Mouse (Mus musculus) heart, postnatal 25 days (tissue): ENCODE data around the gene Cyp4b1. TPM values are rescaled to one million over a fixed set of nuclear protein-coding genes. Genes with fewer than 3 reads are reported as not detected.
"Not testable (repeated sequence)": the region's sequence is repeated elsewhere in the genome, so short reads cannot be mapped to it uniquely, and the experiment has no call there.

Source experiments
- DNase-seq: peaks from one replicate; pipeline ENCODE4 v3.0.0; 2022; ENCODE audit warnings: low spot score
- intact Hi-C: fragments of 180-260 bp; cut with DNase I; formaldehyde crosslinking; loops from one replicate; pipeline ENCODE4 v1.15.1; 2025
- total RNA-seq, 2 experiments: library from RNA; stranded (reverse); gene quantifications; 2 replicates each; pipeline ENCODE4 v1.2.3; 2021

Cyp4b1 gene
- 10 to 100 TPM; 22.8 to 27.9 TPM for total RNA-seq

DNA sequence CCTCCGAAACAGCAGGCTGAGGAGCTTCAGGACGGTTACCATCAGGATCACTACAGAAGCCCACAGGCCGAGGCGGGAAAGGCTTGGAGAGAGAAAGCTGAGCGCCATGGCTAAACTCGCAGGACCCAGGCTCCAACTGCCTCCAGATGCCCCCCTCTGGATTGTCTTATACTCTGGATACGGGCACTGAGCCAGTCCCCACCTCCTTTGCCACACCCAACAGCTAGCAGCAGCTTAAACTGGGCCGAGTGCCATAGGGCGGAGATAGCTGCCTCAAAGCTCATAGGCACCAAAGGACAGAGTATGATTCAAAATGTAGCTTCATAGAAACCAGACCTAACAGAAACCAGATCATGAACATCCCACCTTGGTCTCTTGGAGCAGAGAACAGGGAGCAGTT, at the start of gene Cyp4b1:
TSS of gene Cyp4b1 (minus strand) at position 144 of the 400 bp plus-strand sequence.
- intact Hi-C loops: loop anchor here (5.0 kb wide), 1 partner anchor 170 kb away; no protein-coding TSS in a partner anchor

DNA sequence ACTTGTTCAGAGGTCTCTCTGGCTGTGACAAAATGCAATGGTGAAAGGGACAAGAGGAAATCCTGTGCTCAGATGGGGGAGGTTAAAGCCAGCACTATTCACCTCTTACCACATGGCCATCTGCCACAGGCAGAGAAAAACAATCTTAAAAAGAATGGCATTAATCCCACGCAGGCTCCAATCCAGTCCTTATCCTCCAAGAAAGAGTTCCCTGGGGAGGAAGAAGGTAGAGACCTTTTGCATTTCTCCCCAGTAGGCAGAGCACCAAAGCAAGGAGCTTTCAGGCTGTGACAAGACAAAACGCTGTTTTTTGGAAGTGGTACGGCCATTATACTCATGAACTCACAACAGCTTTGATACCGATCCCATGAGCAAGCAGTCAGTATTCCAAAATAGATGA, 38.8 kb upstream of the Cyp4b1 start:
- no peak for DNase-seq
- intact Hi-C loops: no loop called here

More for the DNA sequence above, at the start of gene Cyp4b1:
- peak; percentile 60 for DNase-seq

DNA sequence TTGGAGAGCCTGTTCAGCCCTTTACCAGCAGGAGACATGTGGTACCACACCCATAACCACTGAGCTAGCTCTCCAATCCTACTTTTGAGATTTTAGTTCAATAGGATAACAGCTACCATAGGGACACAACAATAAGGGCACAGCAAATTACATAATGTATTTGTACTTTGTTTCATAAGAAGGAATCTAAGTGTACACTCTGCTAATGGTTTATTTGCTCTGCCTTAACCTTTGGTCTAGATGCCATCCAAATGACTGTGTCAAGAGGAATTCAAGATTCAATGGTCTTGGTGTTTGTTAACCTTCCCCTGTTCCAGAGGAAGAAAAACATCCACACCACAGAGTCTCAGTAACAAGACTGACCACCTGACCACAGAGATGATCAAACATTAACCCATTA, 11.7 kb upstream of the Cyp4b1 start:
- DNase-seq: no peak
- intact Hi-C loops: no loop called here

DNA sequence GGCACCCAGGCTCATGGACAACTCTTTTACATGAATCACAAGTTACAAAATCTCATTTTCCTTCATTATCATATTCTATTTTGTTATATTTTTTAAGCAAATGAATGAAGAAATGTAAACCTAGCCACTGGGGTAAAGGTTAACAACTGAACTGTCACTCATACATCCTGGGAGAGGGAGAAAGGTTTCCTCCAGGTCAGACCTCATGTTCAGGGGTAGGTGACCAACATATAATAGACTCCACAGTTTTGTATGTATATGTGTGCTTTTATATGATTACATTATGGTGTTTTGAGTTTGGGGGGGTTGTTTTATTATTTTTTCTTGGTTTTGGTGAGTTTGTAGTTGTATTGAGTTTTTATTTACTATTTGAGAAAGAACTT, 10.3 kb upstream of the Cyp4b1 start:
- intact Hi-C loops: loop anchor here (2.0 kb wide), 1 partner anchor 51 kb away; no protein-coding TSS in a partner anchor
- no peak for DNase-seq

DNA sequence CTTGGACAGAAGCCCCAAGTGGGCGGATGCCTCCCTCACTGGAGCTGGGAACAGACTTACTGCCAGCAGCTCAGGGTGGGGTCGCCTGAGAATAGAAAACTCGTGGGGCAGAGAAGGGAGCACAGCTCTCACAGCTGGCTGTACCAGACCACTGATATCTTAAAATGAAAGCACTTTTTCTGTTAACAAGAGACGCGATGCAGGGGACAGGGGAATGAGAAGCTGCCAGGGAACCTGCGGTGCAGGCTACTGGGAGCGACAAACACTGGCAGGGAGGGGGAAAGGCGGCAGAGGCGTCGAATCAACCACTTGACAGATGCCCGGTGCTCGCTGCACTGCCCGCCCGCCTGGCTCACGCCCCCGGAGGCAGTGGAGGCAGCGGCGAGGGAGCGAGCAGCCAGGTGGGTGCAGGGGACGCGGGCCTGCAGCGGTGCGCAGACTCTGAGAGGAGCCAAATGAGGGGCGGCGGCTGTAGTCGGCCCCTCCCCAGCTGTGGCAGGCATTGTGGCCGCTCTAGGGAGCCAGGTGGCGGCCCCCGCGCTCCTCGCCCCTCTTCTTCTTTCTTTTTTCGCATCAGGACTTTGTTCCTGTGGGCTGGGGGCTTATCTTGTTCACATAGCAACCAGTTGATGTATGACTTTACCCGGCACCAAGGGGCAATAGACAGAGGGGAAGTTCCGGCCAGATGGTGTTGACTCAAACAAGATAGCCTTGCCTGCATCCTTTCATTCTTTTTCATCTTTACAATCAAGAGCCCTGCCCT, 9.8 kb upstream of the Cyp4b1 start:
- intact Hi-C loops: loop anchor here (2.0 kb wide), 1 partner anchor 52 kb away; no protein-coding TSS in a partner anchor
- DNase-seq: peak; percentile 32

DNA sequence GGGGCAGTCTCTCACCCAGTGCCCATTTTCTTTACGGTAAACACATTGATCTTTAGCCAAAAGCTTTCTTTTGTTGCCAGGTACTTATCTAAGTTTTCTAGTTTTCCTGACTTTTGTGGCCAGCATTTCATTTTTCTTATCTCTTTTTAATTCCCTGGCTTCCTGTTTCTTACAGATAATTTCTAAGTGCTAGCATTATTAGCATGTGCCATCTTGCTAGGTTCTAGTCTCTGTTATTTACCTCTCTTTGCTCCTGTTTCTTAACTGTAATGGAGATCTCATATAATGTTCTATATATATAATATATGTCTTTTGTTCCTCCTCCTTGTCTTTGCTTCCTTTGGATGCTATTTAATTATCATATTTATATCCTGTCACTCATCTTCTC, 9.0 kb upstream of the Cyp4b1 start:
- intact Hi-C loops: loop anchor here (2.0 kb wide), 1 partner anchor 52 kb away; no protein-coding TSS in a partner anchor
- DNase-seq: not testable (repeated sequence)

DNA sequence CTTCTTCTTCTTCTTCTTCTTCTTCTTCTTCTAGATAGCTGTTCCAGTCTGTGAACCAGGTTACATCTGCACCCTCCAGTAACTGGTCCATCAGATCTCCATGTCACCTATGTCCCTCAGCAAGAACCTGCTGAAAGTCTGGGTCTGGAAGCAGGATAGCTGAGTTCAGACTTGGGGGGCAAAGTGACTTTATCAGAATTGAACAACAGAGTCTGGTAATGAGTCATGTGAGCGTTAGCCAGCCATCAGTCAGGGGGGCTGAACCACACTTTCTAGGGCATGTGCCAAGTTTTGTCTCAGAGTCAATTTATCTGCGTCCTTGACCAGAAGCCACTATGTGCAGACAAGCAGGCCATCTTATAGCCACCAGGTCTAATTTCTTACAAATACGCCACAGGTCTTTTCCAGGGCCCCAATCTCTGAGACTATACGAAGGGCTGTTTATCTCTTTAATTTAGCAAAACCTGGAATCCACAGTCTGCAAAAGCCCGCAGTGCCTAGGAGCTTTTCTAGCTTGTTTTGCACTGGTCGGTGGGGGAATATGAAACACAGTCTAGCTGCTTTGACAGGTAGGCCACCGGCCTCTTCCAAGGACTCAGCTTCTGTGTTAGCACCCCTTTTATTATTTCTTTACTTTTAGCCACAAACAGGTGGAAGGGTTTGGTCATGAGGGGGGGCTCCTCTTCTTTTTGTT, 8.5 kb upstream of the Cyp4b1 start:
- intact Hi-C loops: loop anchor here (2.0 kb wide), 1 partner anchor 53 kb away; no protein-coding TSS in a partner anchor

DNA sequence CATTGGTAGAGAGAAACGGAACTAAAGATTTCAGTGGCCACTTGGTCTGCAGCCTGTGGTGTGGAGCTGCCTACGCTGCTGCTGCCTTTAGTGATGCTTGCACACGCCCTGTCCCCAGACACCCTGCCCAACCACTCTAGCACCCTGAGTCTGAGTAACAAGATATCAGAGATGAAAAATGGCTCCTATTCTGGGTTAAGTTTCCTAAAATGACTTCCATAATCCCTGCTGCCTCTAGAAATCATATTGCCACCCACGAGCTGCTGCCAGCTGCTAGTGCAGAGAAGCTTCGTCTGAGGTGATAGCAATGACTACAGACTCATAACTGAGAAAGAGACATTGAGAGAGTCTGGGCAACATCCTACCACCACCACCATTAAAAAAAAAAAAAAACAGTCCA, 3.3 kb upstream of the Cyp4b1 start:
- no peak for DNase-seq

More for the DNA sequence above, 8.5 kb upstream of the Cyp4b1 start:
- not testable (repeated sequence) for DNase-seq

DNA sequence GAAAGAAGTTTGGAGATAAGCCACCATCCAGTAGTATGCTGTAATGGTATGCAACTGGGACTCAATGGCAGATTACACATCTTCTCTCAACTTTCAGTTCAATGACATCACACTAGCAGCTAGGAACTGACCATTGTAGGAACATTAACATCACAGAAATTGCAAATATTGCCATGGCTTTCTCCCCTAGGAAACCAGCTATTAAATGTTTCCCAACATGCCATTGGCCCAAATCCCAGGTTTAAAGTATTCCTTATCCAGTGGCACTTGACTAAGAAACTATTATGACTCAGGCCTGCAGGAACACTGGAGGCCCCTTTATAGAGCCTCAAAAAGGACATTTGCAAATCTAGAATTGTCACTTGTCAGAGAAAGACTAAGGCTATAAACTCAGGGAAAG, 1.8 kb upstream of the Cyp4b1 start:
- DNase-seq: no peak
- intact Hi-C loops: loop anchor here (5.0 kb wide), 1 partner anchor 172 kb away; no protein-coding TSS in a partner anchor

More for the DNA sequence above, 3.3 kb upstream of the Cyp4b1 start:
- intact Hi-C loops: no loop called here

DNA sequence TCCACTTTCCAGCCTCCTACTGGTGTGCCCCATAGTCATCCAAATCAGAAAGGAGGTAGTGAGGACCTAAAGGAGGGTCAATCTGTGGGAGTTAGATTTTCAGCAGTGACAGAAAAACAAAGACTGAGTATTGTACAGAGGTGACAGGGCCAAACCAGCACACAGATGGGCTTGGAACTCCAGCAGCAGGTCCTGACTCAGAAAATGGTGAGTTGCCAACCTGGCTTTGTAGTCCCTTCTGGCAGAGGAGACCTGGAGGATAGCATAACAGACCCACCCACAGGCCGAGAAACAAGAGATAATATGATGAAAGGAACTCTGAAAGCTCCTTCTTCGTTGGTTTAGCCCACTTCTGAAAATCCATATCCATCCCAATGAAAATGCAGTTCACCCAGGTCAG, 1.2 kb upstream of the Cyp4b1 start:
- intact Hi-C loops: loop anchor here (5.0 kb wide), 1 partner anchor 171 kb away; no protein-coding TSS in a partner anchor
- no peak for DNase-seq

DNA sequence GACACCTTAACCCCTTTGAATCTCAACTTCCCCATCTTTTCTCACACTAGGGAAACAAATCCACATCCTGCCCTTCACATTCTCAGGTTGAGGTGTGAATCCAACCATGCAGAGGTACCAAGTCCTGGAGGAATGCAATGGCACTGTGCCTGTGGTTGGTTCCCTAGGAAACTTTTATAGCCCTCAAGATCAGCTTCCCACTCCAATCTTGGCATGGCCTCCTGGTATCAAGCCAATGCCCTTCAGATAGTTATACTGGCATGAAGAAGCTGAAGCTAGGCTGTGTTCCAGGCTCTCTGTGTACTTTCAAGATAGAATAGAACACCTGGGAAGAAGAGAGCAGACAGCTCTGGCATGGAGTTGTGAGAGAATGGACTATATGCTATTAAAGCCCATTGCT, 2.2 kb downstream of the Cyp4b1 start:
- intact Hi-C loops: loop anchor here (5.0 kb wide), 1 partner anchor 168 kb away; no protein-coding TSS in a partner anchor
- no peak for DNase-seq

DNA sequence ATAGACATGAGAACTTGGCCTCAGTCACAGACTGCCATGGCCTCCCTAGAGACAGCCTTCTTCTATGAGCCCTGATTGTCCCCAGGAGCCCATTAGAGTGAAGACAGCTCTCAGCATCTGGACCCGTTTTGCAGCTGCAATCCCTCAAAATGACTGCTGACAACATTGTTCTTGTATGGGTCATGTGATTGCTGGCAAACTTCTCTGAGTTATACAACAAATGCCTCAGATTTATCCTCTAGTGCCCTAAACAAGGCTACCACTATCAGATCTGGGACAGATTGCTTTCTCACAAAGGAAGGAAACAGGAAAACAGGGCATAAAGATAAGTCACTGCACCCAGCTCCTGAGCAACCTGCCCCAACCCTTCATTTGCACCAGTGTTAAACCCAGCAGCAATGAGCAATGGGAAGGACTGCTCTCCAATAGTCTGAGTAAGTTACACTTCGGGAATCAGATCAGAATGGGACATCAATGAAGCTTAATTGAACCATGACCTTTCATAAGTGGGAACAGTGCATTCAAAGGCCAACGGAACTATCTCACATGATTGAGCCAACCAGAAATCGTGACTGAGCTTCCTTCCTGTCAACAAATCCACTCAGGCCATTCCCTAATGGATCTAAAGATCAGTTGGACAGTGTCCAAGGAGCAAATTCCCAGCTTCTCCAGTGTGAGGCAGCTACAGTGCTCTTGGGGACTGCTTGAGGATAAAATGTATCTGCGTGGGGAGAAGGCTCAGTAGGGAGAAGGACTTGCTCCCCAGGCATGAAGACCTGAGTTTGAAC, 4.4 kb downstream of the Cyp4b1 start:
- intact Hi-C loops: no loop called here
- DNase-seq: no peak

DNA sequence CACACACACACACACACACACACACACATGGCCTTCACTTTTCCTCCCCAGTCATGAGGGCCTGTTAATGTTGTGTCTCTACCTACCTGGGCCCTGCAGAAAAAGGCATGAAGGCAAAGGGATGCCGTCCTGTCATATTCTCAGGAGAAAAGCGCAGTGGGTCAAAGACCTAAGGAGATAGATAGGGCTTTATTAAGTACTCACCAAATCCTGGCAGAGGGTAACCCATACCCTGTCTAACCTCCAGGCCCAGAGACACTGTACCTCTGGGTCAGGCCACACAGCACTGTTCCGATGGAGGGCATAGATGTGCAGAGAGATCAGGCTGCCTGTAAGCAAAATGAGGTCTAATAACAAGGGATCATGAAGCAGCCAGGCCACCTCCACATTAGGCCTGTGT, 22.0 kb downstream of the Cyp4b1 start:
- intact Hi-C loops, DNase-seq: not testable (repeated sequence)

DNA sequence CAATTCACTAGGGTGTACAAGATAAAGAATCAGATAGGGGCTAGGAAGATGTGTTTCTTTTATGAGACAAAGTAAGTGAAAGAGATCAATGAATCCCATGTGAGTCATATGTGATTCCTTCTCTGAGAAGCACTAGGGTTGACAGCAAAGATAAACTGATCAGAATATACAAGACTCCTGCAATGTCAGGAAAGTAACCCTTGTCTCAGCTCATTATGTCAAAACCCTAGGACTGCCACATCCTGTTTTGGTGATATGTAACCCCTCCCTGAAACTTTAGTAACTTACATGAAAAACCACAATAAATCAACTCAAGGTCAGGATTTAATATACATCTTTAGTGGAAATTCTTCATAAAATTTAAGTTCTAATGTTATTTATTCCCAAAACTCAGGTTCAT, 33.5 kb downstream of the Cyp4b1 start:
- intact Hi-C loops: no loop called here
- no peak for DNase-seq

DNA sequence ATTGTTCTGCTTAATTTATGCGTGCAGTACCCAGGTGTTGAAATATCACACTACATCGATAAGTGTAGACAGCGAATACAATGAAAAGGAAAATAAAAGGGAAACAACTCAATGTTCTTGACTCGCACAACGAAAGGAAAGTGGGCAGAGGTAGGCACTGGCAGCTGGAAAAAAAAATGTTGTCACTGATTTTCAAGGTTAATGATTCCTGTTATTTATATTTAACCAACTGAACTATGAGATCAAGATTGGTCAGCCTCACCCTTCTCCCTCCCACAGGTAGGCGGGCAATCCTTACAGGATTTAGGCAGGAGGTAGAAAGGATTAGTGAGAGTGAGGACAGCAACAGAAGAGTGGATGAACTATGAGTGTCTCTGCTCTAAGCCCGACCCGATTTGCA, 46.9 kb downstream of the Cyp4b1 start, which contains the start of gene Cyp4a32:
TSS of gene Cyp4a32 (plus strand) at position 359 of the 400 bp plus-strand sequence.
- not testable (repeated sequence) for DNase-seq
- intact Hi-C loops: loop anchor here (5.0 kb wide), 1 partner anchor 78 kb away; no protein-coding TSS in a partner anchor

DNA sequence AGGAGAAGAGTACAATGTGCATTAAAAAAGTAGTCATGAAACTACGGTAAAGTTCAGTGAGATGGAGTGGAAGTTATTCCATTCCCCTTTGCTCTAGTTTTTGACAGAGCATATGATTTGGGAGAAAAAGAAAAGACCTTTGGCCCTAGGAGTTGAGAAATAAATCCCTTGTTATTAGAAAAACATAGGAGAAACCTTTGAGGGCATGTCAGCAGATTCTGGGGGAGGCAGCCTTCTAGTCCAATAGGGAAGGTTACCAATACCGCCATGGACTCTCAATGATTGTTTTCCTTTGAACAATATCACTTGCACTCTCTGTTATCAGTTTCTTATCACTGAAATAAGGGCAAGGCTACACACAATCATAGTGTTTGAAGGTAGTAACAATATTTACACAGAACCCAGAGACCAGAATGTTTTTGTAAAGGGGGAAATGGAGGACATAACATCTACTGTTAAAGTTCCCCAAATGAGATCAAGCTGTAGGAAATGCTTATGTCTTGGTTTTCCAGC, 50.6 kb downstream of the Cyp4b1 start:
- intact Hi-C loops: no loop called here
- DNase-seq: no peak

DNA sequence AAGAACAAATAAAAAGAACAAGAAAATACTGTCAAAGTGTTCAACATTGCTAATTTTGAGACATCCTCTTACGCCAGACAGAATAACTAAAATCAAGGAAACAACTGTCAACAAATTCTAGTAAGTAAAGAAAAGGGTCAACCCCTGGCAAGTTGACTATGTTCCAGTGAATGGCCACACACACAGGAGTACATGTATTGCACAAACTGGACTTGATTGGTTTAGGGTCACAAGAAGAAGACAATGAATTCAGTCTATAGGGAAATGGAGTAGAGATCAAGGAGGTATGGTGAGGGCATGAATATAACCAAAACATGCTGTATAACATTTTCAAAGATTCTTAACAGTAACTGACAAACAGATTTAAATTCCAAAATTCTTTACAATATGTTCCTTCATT, 51.2 kb downstream of the Cyp4b1 start:
- intact Hi-C loops: no loop called here

DNA sequence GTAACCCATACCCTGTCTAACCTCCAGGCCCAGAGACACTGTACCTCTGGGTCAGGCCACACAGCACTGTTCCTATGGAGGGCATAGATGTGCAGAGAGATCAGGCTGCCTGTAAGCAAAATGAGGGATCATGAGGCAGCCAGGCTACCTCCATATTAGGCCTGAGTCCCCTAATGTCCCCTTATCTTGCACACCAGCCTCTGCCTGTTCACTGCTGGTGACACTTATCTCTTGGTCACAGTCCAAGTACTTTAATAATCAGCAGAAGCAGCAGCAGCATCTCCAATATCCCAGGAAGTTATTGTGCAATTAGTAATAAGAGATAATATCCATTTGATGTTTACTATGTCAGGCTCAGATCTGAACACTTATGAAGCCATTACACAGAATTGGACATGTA, 64.5 kb downstream of the Cyp4b1 start:
- no peak for DNase-seq
- intact Hi-C loops: no loop called here

More for the DNA sequence above, 51.2 kb downstream of the Cyp4b1 start:
- no peak for DNase-seq

DNA sequence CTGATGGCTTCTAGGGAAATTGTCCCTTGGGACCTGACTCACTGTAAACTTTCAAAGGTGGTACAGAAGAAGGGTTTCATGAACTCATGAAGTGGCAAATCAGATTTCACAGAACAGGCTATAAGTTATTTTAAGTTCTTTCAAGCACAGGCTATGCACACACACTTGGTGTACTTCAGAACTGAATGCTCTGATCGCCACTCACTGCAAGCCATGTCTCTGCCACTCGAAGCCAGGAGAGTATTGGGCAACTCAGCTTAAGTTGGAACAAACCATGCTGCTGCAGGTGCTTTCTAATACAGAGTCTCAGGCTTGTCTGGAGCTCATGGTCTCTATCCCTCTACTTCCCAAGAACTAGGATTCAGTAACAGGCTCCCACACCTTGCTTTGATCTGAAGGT, 71.7 kb downstream of the Cyp4b1 start:
- DNase-seq: no peak
- intact Hi-C loops: no loop called here

DNA sequence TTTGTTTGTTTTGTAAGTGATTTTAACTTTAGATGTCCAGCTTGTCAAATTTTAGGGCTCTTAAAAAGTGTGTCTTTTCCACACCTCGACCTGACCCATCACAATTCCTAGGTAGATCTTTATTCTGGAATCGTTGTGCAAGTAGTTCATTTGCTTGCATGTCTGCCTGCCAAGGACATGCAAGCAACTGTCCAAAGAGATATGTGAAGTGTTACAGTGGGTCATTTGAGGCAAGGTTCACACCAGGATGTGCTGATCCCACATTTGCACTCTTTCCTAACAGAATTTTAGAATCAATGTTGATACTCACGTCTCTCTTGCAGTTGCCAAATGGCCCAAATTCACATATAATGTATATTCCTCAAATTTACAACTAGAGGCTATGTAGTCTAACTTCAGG, 72.3 kb downstream of the Cyp4b1 start:
- DNase-seq: no peak
- intact Hi-C loops: no loop called here
